In the genomic region with DNA sequence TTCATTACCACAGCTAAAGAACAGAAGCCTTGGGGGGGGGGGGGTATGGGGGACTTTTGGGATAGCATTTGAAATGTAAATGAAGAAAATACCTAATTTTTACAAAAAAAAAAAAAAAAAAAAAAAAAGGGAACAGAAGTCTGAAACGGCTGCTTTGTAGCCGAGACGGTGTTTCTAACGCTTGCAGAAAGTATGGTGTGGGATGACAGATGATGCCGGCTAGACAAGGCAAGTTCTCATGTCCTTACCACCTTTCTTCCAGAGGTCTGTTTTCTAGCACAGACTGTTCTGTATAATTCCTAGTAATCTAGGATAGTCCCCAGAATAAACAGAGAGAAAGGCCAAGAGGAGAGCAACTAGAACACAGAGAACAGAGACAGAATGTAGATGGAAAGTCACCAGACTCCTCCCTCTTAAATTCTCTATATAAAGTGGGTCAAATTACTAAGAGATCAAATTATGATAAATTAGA, we compare ENCODE assay signal across 8 mouse cellular contexts.
DNase-seq lines count a peak whose midpoint lies in the region; ATAC-seq lines count a peak whose summit lies in the region.

No protein-coding gene starts in this region.

- H3K9me3 ChIP-seq in liver, embryonic 11.5 days (ENCODE audit: control insufficient read depth, low read length) = no peaks in the 10 kb centered on the region
- no peaks in the 10 kb centered on the region for H3K9me3 ChIP-seq in embryonic facial prominence, embryonic 11.5 days (replicated peaks; ENCODE audit: control insufficient read depth, low read length)
- no peaks in the 10 kb centered on the region for H3K9me3 ChIP-seq in hindbrain, embryonic 15.5 days
- no peaks in the 10 kb centered on the region for H3K9me3 ChIP-seq in midbrain, embryonic 16.5 days (replicated peaks; ENCODE audit: control insufficient read depth, low read length, poor library complexity, severe bottlenecking)

- 0 out of 2 replicates have a peak overlapping the region, but pooled peaks have one; percentile 14 for H3K27ac ChIP-seq in liver, embryonic 11.5 days (ENCODE audit: low read depth, low read length)
- no peak overlapping the region for H3K27ac ChIP-seq in embryonic facial prominence, embryonic 11.5 days (replicated peaks; ENCODE audit: low read depth, low read length)
- peak overlapping the region; percentile 93 for H3K27ac ChIP-seq in hindbrain, embryonic 15.5 days (replicated peaks)
- peak overlapping the region; percentile 94 for H3K27ac ChIP-seq in midbrain, embryonic 16.5 days (ENCODE audit: low read length)

- 19% methylated on average over 5 of the region's 5 CpGs for WGBS in liver, embryonic 11.5 days
- 58% methylated on average over 5 of the region's 5 CpGs for WGBS in embryonic facial prominence, embryonic 11.5 days
- WGBS in hindbrain, embryonic 15.5 days = 16% methylated on average over 5 of the region's 5 CpGs
- 18% methylated on average over 5 of the region's 5 CpGs for WGBS in midbrain, embryonic 16.5 days

- DNase-seq in liver, embryonic 11.5 days (ENCODE audit: low spot score) = no peak
- DNase-seq in liver = no peak
- DNase-seq in embryonic facial prominence, embryonic 11.5 days (ENCODE audit: low spot score) = peak; percentile 37
- no peak for DNase-seq in retina, postnatal 1 day
- DNase-seq in adrenal gland, postnatal 10 days = no peak
- no peak for DNase-seq in frontal cortex, postnatal 36 days (ENCODE audit: low spot score in 2 of 2)

- H3K36me3 ChIP-seq in liver, embryonic 11.5 days (ENCODE audit: control insufficient read depth, insufficient read depth, low read length) = no peaks in the 10 kb centered on the region
- no peaks in the 10 kb centered on the region for H3K36me3 ChIP-seq in embryonic facial prominence, embryonic 11.5 days (replicated peaks; ENCODE audit: control insufficient read depth, insufficient read depth, low read depth, low read length)
- H3K36me3 ChIP-seq in hindbrain, embryonic 15.5 days = no peaks in the 10 kb centered on the region
- no peaks in the 10 kb centered on the region for H3K36me3 ChIP-seq in midbrain, embryonic 16.5 days (ENCODE audit: control insufficient read depth, insufficient read depth, low read length)

- no peaks in the 10 kb centered on the region for H3K27me3 ChIP-seq in liver, embryonic 11.5 days (replicated peaks; ENCODE audit: control insufficient read depth, insufficient read depth, low read length)
- H3K27me3 ChIP-seq in embryonic facial prominence, embryonic 11.5 days (ENCODE audit: control insufficient read depth, insufficient read depth, low read length) = no peaks in the 10 kb centered on the region
- no peaks in the 10 kb centered on the region for H3K27me3 ChIP-seq in hindbrain, embryonic 15.5 days
- no peaks in the 10 kb centered on the region for H3K27me3 ChIP-seq in midbrain, embryonic 16.5 days (ENCODE audit: control insufficient read depth, insufficient read depth, low read depth, low read length)

- H3K4me1 ChIP-seq in liver, embryonic 11.5 days (replicated peaks; ENCODE audit: control insufficient read depth, insufficient read depth, low read length) = peaks cover 7% of the 10 kb centered on the region; the same call in 1 of the 2 replicates
- H3K4me1 ChIP-seq in embryonic facial prominence, embryonic 11.5 days (ENCODE audit: control insufficient read depth, insufficient read depth, low read length) = no peaks in the 10 kb centered on the region; the same call in 1 of the 2 replicates
- peaks cover 25% of the 10 kb centered on the region for H3K4me1 ChIP-seq in hindbrain, embryonic 15.5 days (replicated peaks)
- peaks cover 12% of the 10 kb centered on the region for H3K4me1 ChIP-seq in midbrain, embryonic 16.5 days (ENCODE audit: control insufficient read depth, insufficient read depth, low read length)

- no peak for ATAC-seq in liver, embryonic 11.5 days (replicated peaks; ENCODE audit: low FRiP score)
- no peak for ATAC-seq in embryonic facial prominence, embryonic 11.5 days (replicated peaks; ENCODE audit: insufficient number of reproducible peaks, low FRiP score, low TSS enrichment, low read depth)
- ATAC-seq in hindbrain, embryonic 15.5 days (ENCODE audit: low FRiP score, low read depth) = no peak
- no peak for ATAC-seq in midbrain, embryonic 16.5 days

- peak overlapping the region; percentile 76 for H3K4me2 ChIP-seq in liver, embryonic 11.5 days
- H3K4me2 ChIP-seq in embryonic facial prominence, embryonic 11.5 days (ENCODE audit: low read depth, low read length) = no peak overlapping the region
- H3K4me2 ChIP-seq in hindbrain, embryonic 15.5 days = peak overlapping the region; percentile 65; the same call in 1 of the 2 replicates
- peak overlapping the region; percentile 65; the same call in 1 of the 2 replicates for H3K4me2 ChIP-seq in midbrain, embryonic 16.5 days (ENCODE audit: low read length)

- H3K4me3 ChIP-seq in liver, embryonic 11.5 days (ENCODE audit: low read depth, low read length) = no peak overlapping the region
- H3K4me3 ChIP-seq in embryonic facial prominence, embryonic 11.5 days (ENCODE audit: low read depth, low read length) = no peak overlapping the region
- no peak overlapping the region for H3K4me3 ChIP-seq in hindbrain, embryonic 15.5 days
- no peak overlapping the region for H3K4me3 ChIP-seq in midbrain, embryonic 16.5 days (ENCODE audit: low read depth, low read length)

- no peak overlapping the region for H3K9ac ChIP-seq in liver, embryonic 11.5 days (ENCODE audit: low read depth, low read length)
- H3K9ac ChIP-seq in embryonic facial prominence, embryonic 11.5 days (replicated peaks; ENCODE audit: low read length) = no peak overlapping the region
- H3K9ac ChIP-seq in hindbrain, embryonic 15.5 days = peak overlapping the region; percentile 16; the same call in 1 of the 2 replicates
- peak overlapping the region; percentile 38; the same call in 1 of the 2 replicates for H3K9ac ChIP-seq in midbrain, embryonic 16.5 days (ENCODE audit: low read depth, low read length)

Comparison
In these comparisons a context has a peak if more than half of its experiments do, and no peak if none do; other contexts are left out.
1. H3K9ac ChIP-seq: peak in hindbrain, embryonic 15.5 days (single experiment) and midbrain, embryonic 16.5 days (single experiment); none in liver, embryonic 11.5 days (single experiment) and embryonic facial prominence, embryonic 11.5 days (single experiment).